Mouse (Mus musculus) MEL (cell line): Measurements from ENCODE around the gene Als2cr12. TPM values are rescaled to one million over a fixed set of nuclear protein-coding genes. Genes with fewer than 3 reads are reported as not detected.
A peak's percentile ranks its signal among the peaks of the same experiment; 100 is the strongest.

Experiments used
- DNase-seq: peaks from one replicate; pipeline ENCODE4 v3.0.0; 2011; ENCODE audit warnings: low read depth, low spot score
- H3K27ac ChIP-seq: 2 replicates; pipeline ENCODE4 v1.5.1; 2012; ENCODE audit warnings: low read depth, mild to moderate bottlenecking, control low read depth, low read length, moderate library complexity; ENCODE audit not compliant: control insufficient read depth
- H3K27me3 ChIP-seq, 2 experiments: fragments of 150-350 bp in 1 of 2; sonication (generic) in 1 of 2; 2 replicates each; pipeline ENCODE4 v1.6.1; 2012; ENCODE audit warnings: low read length in 2 of 2, mild to moderate bottlenecking in 2 of 2, improper control_type of control experiment in 1 of 2, moderate library complexity in 1 of 2; ENCODE audit not compliant: insufficient read depth in 2 of 2, control insufficient read depth in 1 of 2
- H3K36me3 ChIP-seq, 2 experiments: 2 replicates each; pipeline ENCODE4 v1.6.1; 2012 to 2014; ENCODE audit warnings: low read length in 2 of 2, improper control_type of control experiment in 1 of 2, inconsistent platforms in 1 of 2, mild to moderate bottlenecking in 1 of 2; ENCODE audit not compliant: insufficient read depth in 2 of 2, control insufficient read depth in 1 of 2
- H3K4me1 ChIP-seq, 2 experiments: fragments of 150-350 bp in 1 of 2; sonication (generic) in 1 of 2; 2 replicates each; pipeline ENCODE4 v1.6.1; 2012; ENCODE audit warnings: low read length in 2 of 2, improper control_type of control experiment in 1 of 2, mild to moderate bottlenecking in 1 of 2; ENCODE audit not compliant: insufficient read depth in 2 of 2, control insufficient read depth in 1 of 2
- H3K4me3 ChIP-seq, 2 experiments: fragments of 150-350 bp in 1 of 2; sonication (generic) in 1 of 2; 2 replicates each; pipeline ENCODE4 v1.5.1; 2012; ENCODE audit warnings: low read depth in 2 of 2, low read length in 2 of 2, mild to moderate bottlenecking in 2 of 2, moderate library complexity in 2 of 2, control low read depth in 1 of 2, improper control_type of control experiment in 1 of 2; ENCODE audit not compliant: control insufficient read depth in 1 of 2, insufficient read depth in 1 of 2
- H3K79me2 ChIP-seq: 2 replicates; pipeline ENCODE4 v1.6.1; 2012; ENCODE audit warnings: mild to moderate bottlenecking, low read length, moderate library complexity; ENCODE audit not compliant: control insufficient read depth, poor library complexity, insufficient read depth
- H3K9ac ChIP-seq: 2 replicates; pipeline ENCODE4 v1.6.1; 2012; ENCODE audit warnings: low read depth, mild to moderate bottlenecking, control low read depth, low read length, moderate library complexity; ENCODE audit not compliant: control insufficient read depth, poor library complexity, severe bottlenecking
- H3K9me3 ChIP-seq: fragments of 150-350 bp; sonication (generic); replicated peaks from 2 replicates; pipeline ENCODE4 v1.6.1; 2012; ENCODE audit warnings: mild to moderate bottlenecking, low read length, improper control_type of control experiment, moderate library complexity; ENCODE audit not compliant: insufficient read depth
- EP300 ChIP-seq, 2 experiments: IDR thresholded peaks; 2 replicates each; pipeline ENCODE4 v1.6.1; 2011; ENCODE audit warnings: improper control_type of control experiment in 2 of 2, low read length in 2 of 2, low read depth in 1 of 2, mild to moderate bottlenecking in 1 of 2
- ETS1 ChIP-seq: IDR thresholded peaks from 2 replicates; pipeline ENCODE4 v1.6.1; 2012; ENCODE audit warnings: low read depth, mild to moderate bottlenecking, inconsistent platforms, low read length, improper control_type of control experiment, moderate library complexity
- GABPA ChIP-seq: IDR thresholded peaks from 2 replicates; pipeline ENCODE4 v1.6.1; 2012; ENCODE audit warnings: low read depth, mild to moderate bottlenecking, inconsistent platforms, low read length, improper control_type of control experiment, moderate library complexity
- GATA1 ChIP-seq: IDR thresholded peaks from 2 replicates; pipeline ENCODE4 v1.6.1; 2011; ENCODE audit warnings: low read depth, low read length, improper control_type of control experiment
- HCFC1 ChIP-seq: IDR thresholded peaks from 2 replicates; pipeline ENCODE4 v1.6.1; 2012; ENCODE audit warnings: low read depth, mild to moderate bottlenecking, inconsistent platforms, low read length, improper control_type of control experiment, moderate library complexity
- MAX ChIP-seq: IDR thresholded peaks from 2 replicates; pipeline ENCODE4 v1.6.1; 2011; ENCODE audit warnings: low read length, improper control_type of control experiment
- MAZ ChIP-seq: IDR thresholded peaks from 2 replicates; pipeline ENCODE4 v1.6.1; 2012; ENCODE audit warnings: low read depth, mild to moderate bottlenecking, inconsistent platforms, low read length, improper control_type of control experiment
- MEF2A ChIP-seq: IDR thresholded peaks from 2 replicates; pipeline ENCODE4 v1.6.1; 2014; ENCODE audit warnings: low read depth, mild to moderate bottlenecking, inconsistent platforms, low read length, improper control_type of control experiment; ENCODE audit not compliant: poor library complexity, insufficient replicate concordance, severe bottlenecking; ENCODE audit errors: extremely low read depth
- MXI1 ChIP-seq: IDR thresholded peaks from 2 replicates; pipeline ENCODE4 v1.6.1; 2011; ENCODE audit warnings: mild to moderate bottlenecking, low read depth, low read length, improper control_type of control experiment
- MYB ChIP-seq: IDR thresholded peaks from 2 replicates; pipeline ENCODE4 v1.6.1; 2011; ENCODE audit warnings: mild to moderate bottlenecking, low read depth, low read length, improper control_type of control experiment
- POLR2A ChIP-seq, 2 experiments: IDR thresholded peaks; 2 replicates each; pipeline ENCODE4 v1.6.1; 2011 to 2012; ENCODE audit warnings: low read length in 2 of 2, mild to moderate bottlenecking in 2 of 2, control low read depth in 1 of 2, improper control_type of control experiment in 1 of 2, low read depth in 1 of 2, moderate library complexity in 1 of 2; ENCODE audit not compliant: control insufficient read depth in 1 of 2, insufficient read depth in 1 of 2, poor library complexity in 1 of 2
- POLR2AphosphoS5 ChIP-seq: IDR thresholded peaks from 2 replicates; pipeline ENCODE4 v1.6.1; 2012; ENCODE audit warnings: low read depth, borderline replicate concordance, mild to moderate bottlenecking, inconsistent platforms, low read length, moderate library complexity, mixed read lengths
- SIN3A ChIP-seq: IDR thresholded peaks from 2 replicates; pipeline ENCODE4 v1.6.1; 2012; ENCODE audit warnings: low read length, improper control_type of control experiment, inconsistent platforms
- TAL1 ChIP-seq: IDR thresholded peaks from 2 replicates; pipeline ENCODE4 v1.6.1; 2012; ENCODE audit warnings: mild to moderate bottlenecking, inconsistent platforms, low read length, moderate library complexity, mixed read lengths
- TCF12 ChIP-seq: IDR thresholded peaks from 2 replicates; pipeline ENCODE4 v1.6.1; 2014; ENCODE audit warnings: low read depth, mild to moderate bottlenecking, inconsistent platforms, low read length, improper control_type of control experiment, moderate library complexity
- ZKSCAN1 ChIP-seq: IDR thresholded peaks from 2 replicates; pipeline ENCODE4 v1.6.1; 2012; ENCODE audit warnings: low read depth, mild to moderate bottlenecking, inconsistent platforms, low read length, improper control_type of control experiment, moderate library complexity
- polyA plus RNA-seq, 2 experiments: library from polyadenylated mRNA; stranded (reverse) in 1 of 2; unstranded in 1 of 2; fragments of >175 nt in 1 of 2; fragments of >200 nt in 1 of 2; gene quantifications; 2 replicates each; pipeline versions ENCODE4 v1.2.1 to v1.2.4; 2012; ENCODE audit warnings: low replicate concordance in 2 of 2, low read depth in 1 of 2; ENCODE audit not compliant: insufficient read length in 2 of 2, insufficient read depth in 1 of 2, missing spikeins in 1 of 2
- total RNA-seq: library from RNA; depleted of rRNA; stranded (reverse); fragments of 300-350 nt; gene quantifications from 2 replicates; pipeline ENCODE4 v1.2.3, GENCODE M21; 2012

The Als2cr12 gene
- total and polyA plus RNA-seq, 3 experiments: not detected

DNA sequence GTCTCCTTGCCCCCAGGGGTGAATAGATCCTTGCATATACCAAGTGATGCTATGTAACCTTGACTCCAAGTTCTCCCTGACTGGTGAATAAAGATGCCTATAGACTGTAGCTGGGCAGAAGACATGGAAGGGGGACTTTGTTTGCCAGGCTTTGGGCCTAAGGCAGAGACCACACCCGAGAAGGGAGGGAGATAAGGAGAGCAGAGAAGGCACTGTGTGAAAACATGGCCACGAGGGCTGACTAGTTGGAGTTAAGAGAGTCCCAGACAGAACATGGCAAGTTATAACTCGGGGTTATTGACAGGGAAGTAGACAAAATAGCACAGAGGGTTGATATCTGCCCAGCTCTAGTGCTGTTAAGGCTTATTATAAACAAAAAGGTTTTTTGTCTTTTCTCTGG, 4.2 kb upstream of the Als2cr12 start:
- no peaks in the 10 kb centered on the region for H3K79me2 ChIP-seq
- no peak overlapping the region for H3K9ac ChIP-seq
- TF ChIP-seq MAZ: no peak
- TF ChIP-seq GATA1: peak; percentile 39; the same call in 1 of the 2 replicates
- TF ChIP-seq POLR2A (IDR thresholded peaks at IDR 0.05; ENCODE audit: control insufficient read depth in 1 of 2, insufficient read depth in 1 of 2, low read depth in 1 of 2, low read length in 2 of 2, poor library complexity in 1 of 2): no peak
- no peak for TF ChIP-seq TCF12
- TF ChIP-seq MAX: peak; percentile 66; the same call in 1 of the 2 replicates
- peak in 1 of 2 experiments; percentile 19; a peak in 1 of 4 replicates for TF ChIP-seq EP300 (IDR thresholded peaks at IDR 0.05; ENCODE audit: low read depth in 1 of 2, low read length in 2 of 2)
- TF ChIP-seq MXI1: no peak
- TF ChIP-seq, all 39 proteins: peak for 3

GRCm38 (mm10) chr1:58698781-58699180, 3.0 kb upstream of the Als2cr12 start:
- H3K79me2 ChIP-seq: no peaks in the 10 kb centered on the region
- H3K27me3 ChIP-seq: no peaks in the 10 kb centered on the region
- no peak for DNase-seq
- no peak overlapping the region for H3K4me3 ChIP-seq
- H3K9me3 ChIP-seq: no peaks in the 10 kb centered on the region
- no peak overlapping the region for H3K9ac ChIP-seq
- peaks cover 0 to 12% of the 10 kb centered on the region in 2 experiments; a peak in 2 of 4 replicates for H3K36me3 ChIP-seq
- H3K27ac ChIP-seq: no peak overlapping the region
- peaks cover 6 to 8% of the 10 kb centered on the region in 2 experiments for H3K4me1 ChIP-seq
- TF ChIP-seq TAL1: no peak
- TF ChIP-seq MYB: no peak
- TF ChIP-seq POLR2AphosphoS5: no peak
- TF ChIP-seq ZKSCAN1: no peak
- TF ChIP-seq MAZ: no peak
- TF ChIP-seq MAX: no peak
- TF ChIP-seq GABPA: no peak
- TF ChIP-seq EP300 (IDR thresholded peaks at IDR 0.05; ENCODE audit: low read depth in 1 of 2, low read length in 2 of 2): no peak
- TF ChIP-seq HCFC1: no peak
- no peak for TF ChIP-seq MEF2A
- no peak for TF ChIP-seq ETS1
- no peak for TF ChIP-seq SIN3A

More for the DNA sequence above, 4.2 kb upstream of the Als2cr12 start:
- Histone ChIP-seq H3K27ac (no peak overlapping the region), H3K27me3 (no peaks in the 10 kb centered on the region), H3K36me3 (peaks cover 0 to 12% of the 10 kb centered on the region in 2 experiments; a peak in 2 of 4 replicates), H3K9me3 (no peaks in the 10 kb centered on the region), H3K4me3 (no peak overlapping the region), H3K4me1 (peaks cover 6 to 8% of the 10 kb centered on the region in 2 experiments)
- DNase-seq: peak; percentile 48
